Mouse (Mus musculus) large intestine, adult 2 months (tissue): ENCODE data around the gene Serpinb6c. TPM values are rescaled to one million over a fixed set of nuclear protein-coding genes. Genes with fewer than 3 reads are reported as not detected.
"Not testable (repeated sequence)": the region's sequence is repeated elsewhere in the genome, so short reads cannot be mapped to it uniquely, and the experiment has no call there.

Experiments used
- DNase-seq: peaks from one replicate; pipeline ENCODE4 v3.0.0-alpha.2; 2012; ENCODE audit warnings: low read depth, low spot score
- WGBS: fragments of 180-500 bp; shearing (Covaris S2); methylation state at CpG from one replicate; pipeline ENCODE4 v1.1.7; 2018; 5-methylcytosine and 5-hydroxymethylcytosine counted together
- polyA plus RNA-seq: library from polyadenylated mRNA; depleted of rRNA; stranded (reverse); fragments of >200 nt; gene quantifications from 2 replicates; pipeline ENCODE4 v1.2.3, GENCODE M21; 2012; rRNA removed

Serpinb6c gene
- polyA plus RNA-seq, result not detected in 2 replicates

DNA sequence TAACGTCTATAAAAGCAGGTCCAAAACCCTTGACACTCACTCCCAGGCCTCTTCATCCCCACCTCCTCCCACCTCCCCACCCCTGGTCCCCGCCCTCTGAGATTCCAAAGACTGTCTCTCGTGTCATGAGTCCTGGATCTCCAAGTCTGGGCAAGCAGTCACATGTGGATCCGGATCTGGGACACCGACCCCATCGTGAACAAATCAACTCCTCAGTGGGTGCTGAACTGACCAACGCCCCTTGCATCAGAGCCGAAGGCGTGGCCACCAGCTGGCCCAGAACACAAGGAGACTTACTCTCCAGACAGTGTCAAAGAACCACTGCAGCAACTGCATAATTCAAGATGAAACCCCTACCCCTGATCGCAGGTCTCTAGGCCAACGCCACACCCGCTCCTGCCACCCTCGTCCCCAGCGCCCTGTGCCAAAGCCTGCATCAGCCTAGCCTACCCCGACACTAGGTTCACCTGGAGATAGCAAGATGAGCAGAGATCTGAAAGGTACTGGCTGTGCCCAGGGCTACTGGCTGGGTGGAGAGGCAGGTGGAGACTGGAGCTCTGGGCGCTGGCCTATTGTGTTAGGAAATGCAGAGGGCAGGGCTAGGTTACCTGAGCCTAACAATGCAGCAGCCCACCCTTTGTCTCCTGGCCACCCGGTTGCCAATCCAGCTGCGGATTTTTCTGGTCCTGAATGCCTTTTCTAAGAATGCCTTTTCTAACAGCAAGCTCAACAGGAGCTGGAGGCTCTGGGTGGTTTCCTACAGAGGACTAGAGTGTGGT, at the start of gene Serpinb6c:
Gene Serpinb6c (minus strand): TSS at position 533 of the 779 bp plus-strand sequence.
- no peak for DNase-seq
- WGBS, result 68% methylated on average over 18 of the region's 18 CpGs

DNA sequence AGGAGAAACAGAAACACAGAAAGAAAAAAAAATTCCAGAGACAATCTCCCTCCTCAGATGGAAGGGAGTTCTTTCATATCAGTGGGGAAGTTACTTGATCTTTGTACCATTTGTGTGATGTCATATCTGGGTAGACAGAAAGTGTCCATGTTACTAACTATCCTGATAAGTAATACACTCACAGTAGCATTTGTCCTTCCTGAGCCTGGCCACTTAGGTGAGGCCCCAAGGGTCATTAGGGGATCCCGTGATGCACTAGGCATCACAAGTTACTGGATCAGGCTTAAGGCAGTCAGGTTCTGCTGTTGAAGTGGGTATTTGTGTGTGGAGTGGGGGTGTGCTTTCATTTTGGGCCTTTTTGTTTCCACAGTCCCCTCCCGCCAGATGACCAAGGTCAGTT, 47.4 kb upstream of the Serpinb6c start:
- no peak for DNase-seq
- WGBS, result 89% methylated on average over 2 of the region's 2 CpGs

GRCm38 (mm10) chr13:33952075-33952449, 46.6 kb upstream of the Serpinb6c start:
- DNase-seq, result no peak

DNA sequence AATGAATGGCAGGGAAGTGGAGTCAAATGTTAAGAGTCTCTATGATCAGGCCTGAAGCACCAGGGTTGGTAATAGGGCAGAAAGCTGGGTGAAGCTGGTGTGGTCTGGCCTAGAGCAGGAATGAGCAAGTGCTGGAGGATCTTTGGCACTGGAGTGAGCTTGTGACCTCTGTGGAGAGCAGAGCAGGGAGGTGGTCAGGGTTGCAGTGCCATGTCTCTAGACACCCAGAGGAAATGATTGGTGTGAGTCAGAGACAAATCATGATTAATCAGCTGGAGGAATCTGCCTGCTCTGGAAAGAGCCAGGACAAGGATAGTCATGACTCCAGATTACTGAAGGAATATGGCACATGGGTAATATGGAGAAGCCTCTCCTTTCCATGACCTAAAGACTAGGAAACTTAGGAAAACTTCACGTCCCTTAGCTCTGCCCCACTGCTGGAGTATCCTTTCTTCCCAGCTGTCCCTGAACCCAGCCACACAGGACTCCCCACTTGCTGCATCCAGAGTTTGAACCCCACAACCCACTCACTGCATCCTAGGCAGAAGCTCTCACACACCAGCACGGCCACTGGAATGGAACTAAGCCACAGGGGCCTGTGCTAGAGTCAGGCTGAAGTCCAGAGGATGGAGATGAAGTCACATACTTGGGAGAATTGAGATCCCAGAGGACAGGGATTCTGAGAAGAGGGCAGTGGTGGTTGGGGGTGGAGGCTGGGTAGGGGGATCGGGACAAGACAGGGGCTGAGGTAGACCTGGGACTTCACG, 46.0 kb upstream of the Serpinb6c start:
- 90% methylated on average over 4 of the region's 4 CpGs for WGBS

More at GRCm38 (mm10) chr13:33952075-33952449, 46.6 kb upstream of the Serpinb6c start:
- 24% methylated on average over 1 of the region's 1 CpGs for WGBS

DNA sequence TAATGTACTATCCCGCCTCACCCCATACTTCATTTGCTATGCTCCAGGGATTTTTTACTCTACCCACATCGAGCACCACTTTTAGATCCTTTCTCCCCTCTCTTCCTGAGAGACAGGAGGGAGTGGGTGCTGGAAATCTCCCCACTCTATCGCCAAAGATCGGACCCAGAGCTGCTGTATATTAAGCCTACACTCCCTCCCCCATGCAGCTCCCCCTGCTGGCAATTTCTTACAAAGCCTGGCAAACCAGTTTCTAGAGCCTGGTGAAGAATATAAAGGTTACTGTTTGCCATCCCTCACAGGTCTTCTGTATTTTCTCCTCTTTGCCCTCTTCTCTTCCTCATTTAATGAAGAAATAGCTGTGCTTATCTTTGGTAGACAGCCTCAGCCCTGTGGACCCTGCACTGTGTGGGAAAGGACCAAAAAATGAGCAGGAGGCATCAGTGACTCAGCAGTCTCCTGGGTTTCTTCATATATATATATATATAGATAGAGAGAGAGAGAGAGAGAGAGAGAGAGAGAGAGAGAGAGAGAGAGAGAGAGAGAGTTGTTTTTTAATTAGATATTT, 36.8 kb upstream of the Serpinb6c start:
- no peak for DNase-seq

More for the DNA sequence above, 46.0 kb upstream of the Serpinb6c start:
- no peak for DNase-seq

DNA sequence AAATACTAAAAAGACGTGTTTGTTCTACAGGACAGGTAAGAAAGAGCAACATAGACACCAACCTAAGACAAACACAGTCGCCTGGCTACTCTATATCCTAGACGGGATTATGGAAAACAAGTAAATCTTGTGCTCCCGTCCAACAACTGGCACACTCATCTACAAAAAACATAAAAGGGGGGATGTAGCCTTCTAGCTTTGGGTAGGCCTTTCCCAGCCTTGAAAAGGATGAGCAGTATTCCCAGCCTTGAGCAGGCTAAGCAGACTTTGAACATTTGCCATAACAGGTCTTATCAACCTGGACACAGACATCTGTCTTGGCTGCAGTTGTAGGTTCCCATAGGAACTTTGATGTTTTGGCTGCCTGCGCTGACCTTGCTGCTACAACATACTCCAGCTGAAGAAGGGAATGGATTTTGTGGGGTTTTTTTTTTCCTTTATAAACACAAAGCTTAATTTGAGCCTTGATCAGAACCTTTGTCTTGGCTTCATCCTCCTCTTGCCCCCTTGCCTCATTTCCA, 35.8 kb upstream of the Serpinb6c start:
- WGBS, result 92% methylated on average over 5 of the region's 5 CpGs
- no peak for DNase-seq

More for the DNA sequence above, 36.8 kb upstream of the Serpinb6c start:
- WGBS, result 52% methylated on average over 4 of the region's 4 CpGs

DNA sequence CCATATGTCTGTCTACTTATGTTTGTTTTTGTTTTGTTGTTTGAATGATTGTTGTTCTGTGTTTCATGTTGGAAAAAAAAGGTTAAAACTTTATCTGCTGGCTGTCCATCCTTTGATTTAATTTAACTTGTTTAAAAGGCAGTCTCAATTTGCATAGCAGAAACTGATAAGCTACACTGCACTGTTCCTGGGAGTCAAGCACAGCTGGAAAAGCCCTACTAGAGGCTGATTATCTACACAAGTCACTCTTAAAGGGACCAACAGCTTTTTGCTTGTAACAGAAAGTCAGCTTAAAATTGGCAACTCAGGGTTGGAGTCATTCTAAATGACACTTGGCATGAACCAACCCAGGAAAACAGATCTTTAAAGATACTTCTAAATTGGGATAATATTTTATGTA, 32.1 kb upstream of the Serpinb6c start:
- DNase-seq, result not testable (repeated sequence)

- DNase-seq, result no peak
- 56% methylated on average over 5 of the region's 5 CpGs for WGBS
These were observed 31.6 kb upstream of the Serpinb6c start for GRCm38 (mm10) chr13:33937151-33937550.

DNA sequence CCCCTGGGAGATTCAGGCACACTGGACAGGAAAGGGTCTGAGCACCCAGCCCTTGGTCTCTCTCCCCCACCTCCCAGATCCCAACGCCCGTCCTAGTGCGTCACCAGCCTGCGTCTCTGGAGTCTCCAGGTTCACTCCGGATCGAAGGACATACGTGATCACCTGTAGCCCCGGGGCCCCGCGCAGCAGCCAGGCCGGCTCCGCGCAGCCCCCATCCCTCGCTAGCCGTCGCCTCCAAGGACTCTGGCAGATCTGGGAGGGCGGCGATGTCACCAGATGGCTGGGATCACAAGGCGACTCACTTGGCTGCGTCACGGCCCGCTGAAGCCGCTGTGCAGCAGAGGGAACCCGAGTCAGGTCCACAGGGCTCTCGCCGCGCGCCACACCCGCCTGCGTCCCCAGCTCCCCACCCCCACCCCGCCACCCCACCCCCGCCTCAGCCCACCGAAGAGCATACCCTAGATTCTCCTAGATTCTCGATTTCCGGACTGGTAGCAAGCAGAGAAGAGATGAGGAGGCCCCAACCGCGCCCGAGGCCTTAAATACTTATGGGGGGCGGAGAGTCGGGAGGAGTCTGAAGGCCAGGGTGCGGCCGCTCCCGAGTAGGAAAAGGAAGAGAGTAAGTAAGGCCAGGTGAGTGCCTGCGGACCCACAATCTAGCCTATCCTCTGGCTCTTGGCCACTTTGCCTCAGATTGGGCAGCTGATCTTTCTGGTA, 30.1 kb upstream of the Serpinb6c start:
- DNase-seq, result no peak
- WGBS, result under 1% methylated on average over 44 of the region's 44 CpGs

GRCm38 (mm10) chr13:33934743-33935142, 29.2 kb upstream of the Serpinb6c start:
- no peak for DNase-seq
- 13% methylated on average over 6 of the region's 6 CpGs for WGBS

DNA sequence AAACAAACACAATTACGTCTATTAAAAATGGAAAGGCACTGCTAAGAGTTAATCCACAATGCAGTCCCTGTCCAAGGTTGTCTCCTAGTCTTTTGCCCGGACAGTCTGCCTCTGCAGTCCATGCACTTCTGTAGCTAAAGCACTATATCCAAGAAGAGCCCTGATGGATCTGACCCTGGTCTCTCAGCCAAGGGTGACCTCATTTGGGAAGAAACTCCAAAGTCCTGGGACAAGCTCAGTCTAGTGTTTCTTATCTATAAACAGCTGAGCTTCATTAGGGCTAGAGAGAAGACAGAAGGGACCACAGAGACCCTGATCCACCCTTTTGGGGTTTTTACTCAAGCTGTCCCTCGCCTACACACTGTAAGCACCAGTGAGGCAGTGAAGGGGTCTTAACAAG, 25.4 kb upstream of the Serpinb6c start:
- no peak for DNase-seq
- whole genome bisulfite sequencing, result 70% methylated on average over 3 of the region's 3 CpGs

- DNase-seq, result no peak
- WGBS, result 72% methylated on average over 2 of the region's 2 CpGs
These were observed 24.8 kb upstream of the Serpinb6c start for GRCm38 (mm10) chr13:33930281-33930680.

- DNase-seq, result no peak
- 77% methylated on average over 5 of the region's 5 CpGs for WGBS
These were observed 16.2 kb upstream of the Serpinb6c start for GRCm38 (mm10) chr13:33921699-33922098.

DNA sequence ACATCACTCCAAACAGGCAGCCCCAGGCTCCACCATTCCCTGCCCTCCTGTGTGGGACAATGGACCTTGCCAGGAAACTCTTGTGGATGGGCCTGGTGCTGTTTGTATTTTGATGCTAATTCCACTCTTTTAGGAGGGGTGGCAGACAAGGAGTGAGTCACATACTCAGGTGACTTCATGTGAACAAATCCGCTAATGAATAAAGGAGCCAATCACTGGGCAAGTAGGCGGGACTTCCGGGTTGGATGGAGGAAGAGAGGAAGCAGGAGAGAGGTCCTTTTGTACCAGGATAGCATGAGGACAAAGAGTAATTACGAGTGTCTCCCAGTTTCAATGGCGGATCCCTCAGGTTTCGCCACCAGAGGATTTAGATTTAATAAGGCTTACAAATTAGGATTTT, 15.5 kb upstream of the Serpinb6c start:
- 96% methylated on average over 6 of the region's 6 CpGs for WGBS
- DNase-seq, result no peak

GRCm38 (mm10) chr13:33906821-33907220, 1.3 kb upstream of the Serpinb6c start:
- WGBS, result 63% methylated on average over 3 of the region's 3 CpGs
- DNase-seq, result no peak

GRCm38 (mm10) chr13:33903290-33903689, 2.2 kb downstream of the Serpinb6c start:
- 32% methylated on average over 2 of the region's 2 CpGs for WGBS
- no peak for DNase-seq

- WGBS, result 44% methylated on average over 2 of the region's 2 CpGs
- no peak for DNase-seq
These were observed 11.3 kb downstream of the Serpinb6c start for GRCm38 (mm10) chr13:33894207-33894606.

GRCm38 (mm10) chr13:33843308-33843707, 62.2 kb downstream of the Serpinb6c start, which contains the start of gene Serpinb6e:
TSS of gene Serpinb6e (minus strand) at chr13:33843408.
- 64% methylated on average over 1 of the region's 1 CpGs for WGBS
- no peak for DNase-seq

DNA sequence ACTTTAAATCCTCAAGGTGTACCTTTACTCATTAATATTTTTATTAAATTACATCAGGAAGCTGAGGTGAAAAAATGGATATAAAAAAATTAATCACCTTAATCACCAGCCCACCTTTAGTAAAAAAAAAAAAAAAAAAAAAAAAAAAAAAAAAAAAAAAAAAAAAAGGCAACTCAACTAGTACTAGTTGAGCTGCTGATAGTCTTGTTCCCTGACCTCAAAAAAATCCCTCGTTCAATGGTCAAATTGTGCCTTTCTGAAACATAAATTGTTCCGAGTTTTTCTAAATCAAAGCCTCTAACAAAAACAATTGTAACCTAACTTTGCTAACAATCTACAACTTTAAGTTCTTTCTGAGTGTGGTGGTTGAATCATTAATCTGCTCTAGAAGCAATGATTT, 74.8 kb downstream of the Serpinb6c start:
- WGBS, result 73% methylated on average over 2 of the region's 2 CpGs
- DNase-seq, result no peak
